Mouse (Mus musculus) erythroblast, embryonic 14.5 days (primary cell): Measurements from ENCODE around the gene Coq5.

Experiments
- GATA1 ChIP-seq: IDR thresholded peaks from 2 replicates; pipeline ENCODE4 v1.6.1; 2012; ENCODE audit warnings: low read length, inconsistent platforms, mixed read lengths
- TAL1 ChIP-seq: IDR thresholded peaks from 3 replicates; pipeline ENCODE4 v1.6.1; 2012; ENCODE audit warnings: low read length, inconsistent platforms, mixed read lengths

DNA sequence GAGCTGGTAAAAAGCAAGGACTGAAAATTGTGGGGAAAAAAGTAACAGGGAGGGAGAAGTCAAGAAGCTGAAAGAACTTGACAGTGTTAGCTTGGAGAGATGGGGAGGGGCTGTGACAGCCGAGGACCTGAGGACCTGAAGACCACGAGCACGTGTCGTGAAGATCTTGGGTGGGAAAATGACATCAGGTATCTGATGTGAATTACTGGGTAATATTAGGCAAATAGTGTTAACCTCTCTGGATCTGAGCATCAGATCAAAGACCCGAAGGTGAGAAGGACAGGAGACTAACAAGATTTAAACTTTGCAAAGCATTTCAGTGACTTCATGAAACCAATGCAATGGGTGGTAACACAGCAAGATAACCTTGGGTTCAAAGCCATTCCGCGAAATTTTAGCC is 60.5 kb downstream of the Coq5 start:
- TF ChIP-seq GATA1 (no peak), TAL1 (no peak)
